Mouse (Mus musculus): ENCODE measurements around the gene Ppp2r5c. TPM values are rescaled to one million over a fixed set of nuclear protein-coding genes. Genes with fewer than 3 reads are reported as not detected.

Gene Ppp2r5c
- polyA plus RNA-seq, 1 experiment = 153 TPM

- Histone ChIP-seq H3K4me3 (ENCODE audit: insufficient read depth, low read length) (no peak overlapping the region), H3K27ac (ENCODE audit: insufficient read depth, low read depth, low read length) (no peak overlapping the region), H3K4me1 (ENCODE audit: control insufficient read depth, insufficient read depth, low read length) (peaks cover 30% of the 10 kb centered on the region)
- no peak for TF ChIP-seq POLR2A (IDR thresholded peaks at IDR 0.05; ENCODE audit: borderline replicate concordance, low read depth, low read length)
- no peak for TF ChIP-seq CTCF (IDR thresholded peaks at IDR 0.05; ENCODE audit: low read depth, low read length)
Observed at GRCm38 (mm10) chr12:110610713-110611112, 163.8 kb downstream of the Ppp2r5c start.

GRCm38 (mm10) chr12:110630056-110630455 is 183.1 kb downstream of the Ppp2r5c start:
- no peak overlapping the region for H3K27ac ChIP-seq (ENCODE audit: insufficient read depth, low read depth, low read length)
- no peak overlapping the region for H3K4me3 ChIP-seq (ENCODE audit: insufficient read depth, low read length)
- no peaks in the 10 kb centered on the region for H3K4me1 ChIP-seq (ENCODE audit: control insufficient read depth, insufficient read depth, low read length)
- TF ChIP-seq CTCF (IDR thresholded peaks at IDR 0.05; ENCODE audit: low read depth, low read length) (no peak), POLR2A (IDR thresholded peaks at IDR 0.05; ENCODE audit: borderline replicate concordance, low read depth, low read length) (no peak)

Other genes with a start within 250 kb of the Ppp2r5c start
- 0.51 TPM in 1 of 2 replicates, not detected in the other for gene Dio3, start 168.1 kb upstream of the Ppp2r5c start, polyA plus RNA-seq (2012; ENCODE audit: insufficient read depth, insufficient read length, missing spikeins)
- gene Dync1h1, start 154.3 kb downstream of the Ppp2r5c start, polyA plus RNA-seq (2012; ENCODE audit: insufficient read depth, insufficient read length, missing spikeins) = 59.8 and 104 TPM in 2 replicates
- gene 1700001K19Rik, start 235.5 kb downstream of the Ppp2r5c start, polyA plus RNA-seq (2012; ENCODE audit: insufficient read depth, insufficient read length, missing spikeins) = not detected in 2 replicates